Mouse (Mus musculus): ENCODE results near the gene Retreg1.

Retreg1 gene

DNA sequence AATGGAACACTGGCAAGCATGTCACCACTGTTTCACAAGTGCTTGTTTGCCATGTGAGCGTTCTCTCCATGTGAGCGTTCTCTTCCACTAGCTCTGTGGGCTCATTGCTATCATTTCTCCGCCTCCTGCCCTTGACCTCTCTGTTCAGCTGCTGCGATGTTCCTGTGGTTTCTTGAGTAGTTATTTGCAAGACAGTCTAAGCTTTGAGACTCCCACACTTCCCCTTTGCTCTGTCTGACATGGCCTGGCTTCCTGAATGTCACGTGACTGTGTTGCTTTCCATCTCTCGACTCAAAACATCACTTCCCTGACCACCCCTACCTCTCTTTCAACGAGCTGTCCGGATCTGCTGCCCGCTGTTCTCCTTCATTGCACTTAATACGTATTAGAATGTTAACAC, 14.5 kb upstream of the Retreg1 start:
- no peak for DNase-seq (ENCODE audit: extremely low read depth, insufficient read length, low spot score)

DNA sequence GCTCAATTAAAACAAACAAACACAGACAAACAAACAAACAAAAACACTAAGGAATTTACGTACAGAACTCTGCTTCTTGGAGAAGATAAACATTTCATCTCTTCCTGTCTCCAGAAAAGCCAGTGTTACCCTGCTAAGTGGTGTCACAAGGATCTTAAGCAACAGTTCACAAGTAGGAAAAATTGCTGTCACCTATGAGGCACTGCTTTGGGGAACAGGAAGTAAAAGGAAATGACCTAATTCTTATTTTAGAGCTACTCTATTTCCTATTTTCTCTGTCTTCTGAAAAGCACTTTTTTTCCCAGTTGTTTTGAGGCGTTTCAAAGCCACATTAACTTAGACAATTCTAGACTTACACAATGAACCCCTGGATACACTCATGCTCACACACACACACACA, 12.6 kb upstream of the Retreg1 start:
- DNase-seq (ENCODE audit: extremely low read depth, insufficient read length, low spot score): no peak

DNA sequence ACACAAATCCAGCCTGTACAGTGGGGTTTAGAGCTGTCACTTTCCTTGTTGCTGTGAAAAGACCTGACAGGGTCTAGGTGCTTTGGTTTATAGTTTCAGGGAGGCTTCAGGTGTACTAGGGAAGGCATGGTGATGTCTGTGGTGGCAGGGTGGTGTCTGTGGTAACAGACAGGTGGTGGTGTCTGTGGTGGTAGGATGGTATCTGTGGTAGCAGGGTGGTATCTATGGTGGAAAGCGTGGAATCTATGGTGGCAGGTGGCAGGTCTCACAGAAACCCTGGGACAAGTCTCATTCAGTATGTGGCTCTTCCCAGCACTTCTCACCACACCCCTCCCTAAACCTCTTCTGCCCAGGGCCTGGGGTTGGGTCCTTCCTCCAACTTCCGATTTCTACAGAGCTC, 8.7 kb upstream of the Retreg1 start:
- no peak for DNase-seq (ENCODE audit: extremely low read depth, insufficient read length, low spot score)

DNA sequence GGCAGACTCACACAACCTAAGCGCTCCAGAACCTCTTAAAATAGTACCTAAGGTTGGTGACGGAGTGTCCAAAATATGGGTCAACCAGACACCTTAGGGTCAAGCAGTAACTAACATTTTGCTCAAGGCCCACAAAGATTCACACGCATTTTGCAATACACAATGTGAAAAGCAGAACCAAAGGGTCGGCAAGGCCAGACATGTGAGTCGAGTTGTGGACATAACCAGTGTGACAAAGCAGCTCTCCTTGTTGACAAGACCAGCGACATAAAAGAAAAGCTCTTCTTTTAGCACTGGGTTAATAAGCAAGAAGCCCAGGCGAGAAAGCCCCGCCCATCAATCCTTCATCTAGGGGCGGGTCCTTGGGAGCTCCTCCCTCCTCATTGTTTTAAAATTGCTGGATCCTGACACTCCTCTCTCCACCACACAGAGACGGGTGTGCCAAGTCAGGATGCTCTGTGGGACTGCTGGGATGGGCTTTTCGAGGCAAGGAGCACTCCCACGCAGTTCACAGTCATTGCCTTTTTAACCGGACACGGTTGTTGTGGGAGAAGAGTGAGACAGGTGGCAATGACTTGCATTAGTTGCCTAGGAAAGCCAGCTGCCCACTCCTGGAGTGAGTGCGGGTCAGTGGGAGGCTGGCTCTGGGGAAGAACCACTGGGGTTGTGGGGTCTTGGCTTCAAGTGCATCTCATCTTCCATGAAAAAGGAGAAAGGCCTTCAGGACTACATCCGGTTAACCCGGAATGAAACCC, 7.9 kb upstream of the Retreg1 start:
- no peak for DNase-seq (ENCODE audit: extremely low read depth, insufficient read length, low spot score)

DNA sequence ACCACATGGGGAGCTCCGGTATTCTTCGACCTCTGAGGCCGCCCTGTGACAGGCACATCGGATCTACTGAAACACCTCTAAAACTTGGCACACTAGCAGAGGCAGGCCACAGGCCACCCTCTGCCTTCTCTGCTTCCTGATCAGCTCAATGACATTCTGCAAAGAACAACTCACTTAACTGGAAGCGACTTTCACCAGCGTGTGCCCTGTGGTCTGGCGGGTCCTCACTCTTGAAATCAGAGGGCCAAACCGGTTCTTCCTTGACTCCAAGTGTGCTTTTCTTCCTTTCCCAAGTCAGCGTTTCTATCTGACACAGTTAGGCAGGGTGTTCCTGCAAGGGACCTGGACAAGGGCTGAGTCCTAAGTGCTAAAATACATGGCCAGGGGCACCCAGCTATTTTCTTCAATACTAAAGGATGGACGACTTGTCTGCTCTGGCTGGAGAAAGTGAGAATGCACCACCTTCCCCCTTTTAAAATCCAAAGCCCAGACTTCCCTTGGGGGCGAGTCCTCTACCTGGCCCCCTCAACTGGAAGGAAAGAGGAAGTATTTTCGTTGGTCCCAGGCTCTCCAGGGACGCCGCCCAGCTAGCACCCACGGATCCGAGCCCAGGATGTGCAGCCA, 406 bp upstream of the Retreg1 start:
- no peak for DNase-seq (ENCODE audit: extremely low read depth, insufficient read length, low spot score)

DNA sequence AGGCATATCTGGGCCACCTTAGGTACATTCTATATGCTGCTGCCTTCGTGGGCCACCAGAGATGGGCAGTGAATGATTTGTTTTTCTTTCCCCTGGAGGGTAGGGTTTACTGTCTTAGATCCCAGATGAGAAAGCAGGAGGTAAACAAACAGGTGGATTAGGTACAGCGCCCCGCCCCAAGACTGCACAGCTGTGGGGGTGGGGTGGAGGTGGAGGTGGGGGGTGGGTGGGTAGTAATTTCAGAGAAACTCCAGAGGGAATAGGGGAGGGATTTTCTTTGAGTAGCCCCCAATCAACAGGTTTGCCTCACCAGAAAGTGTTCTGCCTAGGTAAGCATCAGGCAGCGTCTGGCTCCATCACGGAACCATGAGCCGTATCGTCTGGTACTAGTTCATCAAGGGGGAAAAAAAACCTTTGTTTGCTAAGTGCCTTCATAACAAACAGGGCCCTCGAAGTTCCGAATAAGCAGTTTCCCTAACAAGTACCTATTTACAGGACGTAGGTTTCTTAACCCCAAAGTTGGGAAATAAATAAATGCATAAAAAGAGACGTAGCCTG, 1.1 kb downstream of the Retreg1 start:
- no peak for DNase-seq (ENCODE audit: extremely low read depth, insufficient read length, low spot score)

DNA sequence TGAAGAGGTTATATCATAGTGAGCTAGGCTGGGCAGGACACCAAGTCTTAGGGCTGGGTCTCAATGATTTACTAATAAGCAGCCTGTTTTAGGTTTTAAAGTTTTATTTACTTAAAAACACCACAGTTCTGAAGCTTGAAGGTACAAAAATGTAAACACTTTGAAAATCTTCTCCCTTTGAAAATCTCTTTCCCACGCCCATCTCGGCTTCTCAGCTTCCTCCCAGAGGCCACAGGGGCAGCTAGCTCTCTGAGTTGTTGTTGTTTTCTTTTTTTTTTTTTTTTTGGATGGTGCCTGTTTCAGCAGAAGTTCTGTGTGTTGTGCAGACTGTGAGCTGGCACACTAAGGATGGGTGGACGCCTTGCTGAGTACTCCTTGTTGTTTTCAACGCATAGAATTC, 1.8 kb downstream of the Retreg1 start:
- DNase-seq (ENCODE audit: extremely low read depth, insufficient read length, low spot score): no peak

DNA sequence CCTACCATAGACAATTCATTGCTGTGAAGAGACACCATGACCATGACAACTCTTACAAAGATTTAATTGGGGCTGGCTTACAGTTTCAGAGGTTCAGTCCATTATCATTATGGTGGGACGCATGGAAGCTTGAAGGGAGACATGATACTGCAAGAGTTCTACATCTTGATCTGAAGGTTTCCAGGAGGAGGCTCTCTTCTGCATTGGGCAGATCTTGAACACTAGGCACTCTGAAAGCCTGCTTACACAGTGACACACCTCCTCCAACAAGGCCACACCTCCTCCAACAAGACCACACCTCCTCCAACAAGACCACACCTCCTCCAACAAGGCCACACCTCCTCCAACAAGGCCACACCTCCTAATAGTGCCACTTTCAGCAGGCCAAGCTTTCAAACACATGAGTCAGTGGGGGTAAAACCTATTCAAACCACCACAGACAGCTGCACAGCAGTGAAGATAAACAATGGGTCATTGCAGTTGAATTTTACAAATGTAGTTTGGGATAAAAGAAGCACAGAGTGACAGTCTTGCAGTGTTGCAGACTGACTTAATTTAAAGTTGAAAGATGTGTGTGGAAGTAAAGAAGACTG, 4.7 kb downstream of the Retreg1 start:
- DNase-seq (ENCODE audit: extremely low read depth, insufficient read length, low spot score): peak; percentile 52

DNA sequence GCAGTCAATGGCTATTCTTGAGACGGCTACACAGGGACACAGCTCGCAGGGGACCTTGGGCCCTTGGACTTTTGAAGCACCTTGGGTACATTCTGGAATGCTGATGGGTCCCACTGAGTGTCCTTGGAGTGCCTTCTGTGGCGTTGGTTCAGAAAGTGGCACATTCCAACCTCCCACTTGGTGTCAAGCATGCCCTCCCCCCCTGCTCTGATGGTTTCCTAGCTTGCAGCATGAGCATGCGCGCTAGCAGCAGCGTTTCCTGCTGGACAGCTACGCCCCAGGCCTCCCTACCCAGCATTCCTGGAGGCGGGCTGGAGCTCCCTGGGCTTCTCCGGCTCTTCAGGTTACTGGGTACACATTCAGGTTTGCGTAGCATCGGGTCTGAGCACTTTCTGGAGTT, 7.6 kb downstream of the Retreg1 start:
- no peak for DNase-seq (ENCODE audit: extremely low read depth, insufficient read length, low spot score)

DNA sequence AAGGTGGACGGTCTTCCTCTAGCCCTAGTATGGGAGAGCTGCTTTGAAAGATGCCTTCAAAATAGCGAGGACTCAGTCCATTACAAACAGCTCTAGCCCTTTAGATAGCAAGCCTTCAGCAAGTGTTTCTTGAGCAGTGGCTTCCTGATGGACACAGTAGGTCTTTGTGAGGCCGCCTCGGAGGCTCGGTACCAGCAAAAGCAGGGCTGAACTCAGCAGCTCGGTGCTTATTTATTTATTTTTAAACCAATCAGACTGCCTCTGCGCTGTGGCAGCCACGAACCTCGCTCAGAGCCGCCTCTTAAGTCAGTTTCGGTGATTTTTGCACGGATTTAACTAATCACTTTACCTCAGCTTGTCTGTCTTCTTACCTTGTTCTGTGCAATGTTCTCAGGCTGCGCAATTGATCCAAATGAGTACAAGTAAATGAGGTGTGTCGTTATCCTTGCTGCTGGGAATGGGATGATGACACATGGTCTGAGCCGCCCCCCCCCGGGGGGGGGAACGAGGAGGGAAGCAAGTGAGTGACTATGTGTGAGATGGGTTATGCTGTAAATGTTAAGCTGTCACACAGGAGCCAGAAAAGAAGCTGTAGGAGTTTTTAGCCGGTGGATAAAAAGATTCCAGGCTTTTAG, 11.4 kb downstream of the Retreg1 start:
- DNase-seq (ENCODE audit: extremely low read depth, insufficient read length, low spot score): peak; percentile 16

DNA sequence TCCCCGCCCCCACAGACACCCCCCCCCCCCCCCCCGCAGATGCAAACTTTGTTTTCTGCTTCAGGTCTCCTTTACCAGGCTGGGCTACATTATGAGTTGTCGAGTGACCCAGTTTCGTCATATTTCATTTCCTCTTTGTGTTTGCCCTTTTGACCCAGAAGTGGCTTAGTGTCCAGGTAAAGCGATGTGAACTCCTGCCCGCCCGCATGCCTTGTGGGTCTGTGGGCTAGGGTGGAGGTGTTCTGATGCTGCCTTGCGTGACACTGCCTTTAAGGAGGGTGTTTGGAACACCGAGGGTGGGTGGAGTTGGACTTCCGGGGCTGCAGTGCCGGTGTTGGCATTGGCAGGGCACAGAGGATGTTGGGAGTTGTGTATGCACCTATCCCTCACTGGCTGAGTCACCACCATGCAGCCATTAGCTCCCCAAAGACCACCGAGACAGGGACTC, 15.7 kb downstream of the Retreg1 start:
- no peak for DNase-seq (ENCODE audit: extremely low read depth, insufficient read length, low spot score)

DNA sequence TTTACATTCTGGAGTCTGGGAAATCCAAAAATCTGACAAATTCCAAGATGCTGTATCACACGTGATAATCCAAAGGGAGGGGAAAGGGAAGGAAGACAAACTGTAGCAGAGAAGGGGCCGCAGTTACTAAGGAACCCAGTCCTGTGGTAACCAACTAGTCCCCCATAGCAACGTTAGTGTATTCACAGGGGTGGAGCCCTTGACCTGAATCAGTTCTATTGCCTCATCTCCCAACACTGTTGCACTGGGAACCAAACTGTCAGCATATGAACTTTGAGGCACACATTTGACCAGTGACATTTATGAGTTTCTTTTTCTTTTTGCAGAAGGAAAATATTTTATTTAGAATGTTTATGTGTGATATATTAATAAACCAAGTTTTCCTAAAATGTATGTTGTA, 16.5 kb downstream of the Retreg1 start:
- no peak for DNase-seq (ENCODE audit: extremely low read depth, insufficient read length, low spot score)

DNA sequence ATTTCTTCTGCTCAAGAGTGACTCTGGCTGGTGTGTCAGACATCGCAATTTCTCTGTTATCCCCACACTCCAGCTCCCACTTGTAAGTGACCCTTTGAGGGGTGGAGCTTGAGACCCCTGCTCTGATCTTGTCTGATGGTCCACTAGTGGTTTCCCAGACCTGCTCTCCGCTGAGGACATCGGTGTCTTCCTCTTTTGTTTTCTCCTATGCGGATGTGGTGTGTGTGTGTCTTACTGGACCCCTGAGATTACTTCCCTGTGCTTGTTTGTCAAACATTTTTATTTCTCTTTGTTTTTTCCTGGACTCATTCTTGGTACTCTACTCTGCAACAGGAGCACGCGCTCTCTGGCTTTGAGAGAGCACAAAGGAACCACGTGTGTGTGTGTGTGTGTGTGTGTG, 18.9 kb downstream of the Retreg1 start:
- no peak for DNase-seq (ENCODE audit: extremely low read depth, insufficient read length, low spot score)

DNA sequence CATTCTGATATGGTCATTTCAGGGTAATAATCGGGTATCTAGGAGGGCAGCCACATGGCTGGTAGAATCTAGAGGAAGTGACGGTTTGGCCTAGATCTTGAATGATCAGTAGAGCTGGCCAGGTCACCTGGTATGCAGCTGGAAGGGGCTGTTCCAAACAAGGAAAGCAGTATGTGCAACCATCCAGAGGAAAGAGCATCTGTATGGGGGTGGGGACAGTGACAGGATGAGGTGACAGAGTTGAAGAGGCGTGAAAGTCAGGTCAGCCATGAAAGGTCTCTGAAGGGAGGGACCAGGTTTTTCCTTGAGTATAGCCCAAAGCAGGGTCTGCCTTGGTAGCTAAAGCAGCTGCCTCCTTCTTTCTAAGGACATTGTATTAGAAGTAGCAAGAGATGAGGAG, 22.6 kb downstream of the Retreg1 start:
- no peak for DNase-seq (ENCODE audit: extremely low read depth, insufficient read length, low spot score)

DNA sequence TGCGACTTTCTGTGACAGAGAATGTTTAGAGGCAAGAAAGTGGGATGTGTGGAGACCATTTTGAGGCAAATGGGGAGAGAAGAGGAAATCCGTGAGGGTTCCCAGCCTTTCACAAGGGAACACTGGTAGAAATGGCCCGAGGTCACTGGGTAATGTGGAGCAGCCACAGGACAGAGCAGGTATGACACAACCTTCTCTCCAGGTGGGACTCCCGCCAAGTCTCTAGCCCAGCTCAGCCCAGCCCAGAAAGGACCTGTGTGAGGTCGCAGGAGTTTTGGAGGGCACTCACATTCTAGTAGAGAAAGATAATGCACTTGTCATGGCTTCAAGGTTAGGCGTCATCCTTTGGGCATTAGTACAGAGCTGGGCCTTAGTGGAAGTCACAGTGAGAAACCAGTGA, 23.1 kb downstream of the Retreg1 start:
- no peak for DNase-seq (ENCODE audit: extremely low read depth, insufficient read length, low spot score)

DNA sequence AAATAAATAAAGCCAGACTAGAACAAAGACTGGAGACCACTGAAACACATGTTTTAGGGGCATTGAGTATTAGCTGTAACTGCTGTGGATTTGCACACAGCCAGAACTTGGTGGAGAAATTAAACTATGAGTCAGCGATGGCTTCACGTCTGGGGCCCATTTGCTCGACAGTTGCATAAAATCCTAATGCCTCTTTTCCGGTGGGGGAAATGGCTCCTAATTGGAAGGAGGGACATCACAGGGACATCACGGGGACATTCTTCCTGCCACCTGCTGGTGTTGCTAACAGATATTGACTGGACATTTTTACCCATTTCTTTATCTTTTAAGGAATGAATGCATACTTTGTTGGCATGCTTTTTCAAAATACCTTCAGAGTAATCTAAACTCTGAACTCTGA, 26.1 kb downstream of the Retreg1 start:
- DNase-seq (ENCODE audit: extremely low read depth, insufficient read length, low spot score): no peak

DNA sequence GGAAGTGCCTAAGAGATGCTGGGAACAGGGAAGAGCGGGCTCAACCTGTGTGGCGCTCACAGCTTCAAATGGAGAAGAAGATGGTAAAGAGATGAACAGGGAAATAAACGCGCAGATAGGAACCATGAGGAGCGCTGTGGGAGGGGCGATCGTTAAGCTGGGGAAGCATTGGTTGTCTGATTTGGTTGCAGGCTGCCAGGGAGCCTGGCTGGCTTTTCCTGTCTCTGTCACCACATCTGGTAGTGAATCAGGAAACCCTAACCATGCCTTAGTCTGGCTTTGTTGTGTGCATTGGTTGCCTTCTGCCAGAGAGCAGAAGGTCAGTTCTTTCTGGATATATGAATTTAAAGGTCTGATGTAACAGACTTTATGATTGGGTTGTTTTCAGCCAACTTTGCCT, 28.5 kb downstream of the Retreg1 start:
- no peak for DNase-seq (ENCODE audit: extremely low read depth, insufficient read length, low spot score)

DNA sequence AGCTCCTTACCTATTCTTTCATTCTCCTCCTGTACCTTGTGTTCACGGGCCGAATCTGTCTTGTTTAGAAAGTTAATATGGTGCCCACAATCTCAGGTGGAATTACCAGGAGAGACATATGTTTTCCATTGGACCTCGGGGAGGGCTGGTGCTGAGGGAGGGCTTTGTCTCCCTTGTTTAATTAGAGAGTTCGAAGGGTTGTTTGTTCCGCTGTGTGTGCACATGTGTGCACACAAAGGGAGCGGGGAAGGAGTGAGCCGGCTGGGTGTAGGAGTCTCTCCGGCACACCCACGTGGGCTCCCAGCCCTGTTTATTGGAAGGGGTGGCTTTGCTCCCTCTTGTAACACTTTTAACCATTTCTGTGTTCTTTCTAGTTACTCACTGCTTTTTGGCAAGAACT, 29.1 kb downstream of the Retreg1 start:
- DNase-seq (ENCODE audit: extremely low read depth, insufficient read length, low spot score): no peak

DNA sequence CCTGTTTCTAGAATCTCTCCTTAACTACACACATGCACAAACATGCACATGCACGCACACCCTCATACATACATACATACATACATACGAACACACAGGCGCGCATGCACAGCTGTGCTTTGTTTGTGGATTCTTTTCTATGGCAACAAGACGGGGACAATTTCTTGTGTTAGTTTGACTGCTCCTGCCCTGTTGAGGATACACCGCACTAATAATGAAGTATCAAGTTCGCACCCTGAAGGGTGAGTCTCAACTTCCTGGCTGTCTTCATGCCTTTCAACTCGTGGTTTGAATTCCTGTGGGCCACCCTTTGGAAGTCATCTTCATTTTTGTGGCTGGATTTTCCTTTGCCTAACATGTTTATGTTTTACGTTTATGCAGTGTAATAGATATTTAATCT, 29.7 kb downstream of the Retreg1 start:
- peak; percentile 48 for DNase-seq (ENCODE audit: extremely low read depth, insufficient read length, low spot score)

DNA sequence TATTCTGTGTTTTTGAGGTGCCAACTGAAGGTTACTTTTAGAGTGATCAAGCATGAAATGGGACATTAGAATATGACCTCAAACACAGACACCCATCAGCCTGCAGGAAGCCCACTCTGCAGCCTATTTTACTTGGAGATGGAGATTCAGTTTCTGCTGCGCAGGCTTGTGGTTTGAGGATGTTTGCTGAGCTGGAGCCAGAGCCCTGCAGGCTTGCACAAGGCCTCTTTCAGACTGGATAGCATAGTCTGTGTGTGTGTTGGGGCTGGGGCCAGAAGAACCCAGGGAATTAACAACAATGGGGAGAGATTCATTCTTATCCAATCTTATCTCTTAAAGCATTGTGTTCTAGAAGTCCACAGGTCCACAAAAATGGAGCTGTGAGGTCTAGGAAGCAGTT, 30.6 kb downstream of the Retreg1 start:
- no peak for DNase-seq (ENCODE audit: extremely low read depth, insufficient read length, low spot score)

DNA sequence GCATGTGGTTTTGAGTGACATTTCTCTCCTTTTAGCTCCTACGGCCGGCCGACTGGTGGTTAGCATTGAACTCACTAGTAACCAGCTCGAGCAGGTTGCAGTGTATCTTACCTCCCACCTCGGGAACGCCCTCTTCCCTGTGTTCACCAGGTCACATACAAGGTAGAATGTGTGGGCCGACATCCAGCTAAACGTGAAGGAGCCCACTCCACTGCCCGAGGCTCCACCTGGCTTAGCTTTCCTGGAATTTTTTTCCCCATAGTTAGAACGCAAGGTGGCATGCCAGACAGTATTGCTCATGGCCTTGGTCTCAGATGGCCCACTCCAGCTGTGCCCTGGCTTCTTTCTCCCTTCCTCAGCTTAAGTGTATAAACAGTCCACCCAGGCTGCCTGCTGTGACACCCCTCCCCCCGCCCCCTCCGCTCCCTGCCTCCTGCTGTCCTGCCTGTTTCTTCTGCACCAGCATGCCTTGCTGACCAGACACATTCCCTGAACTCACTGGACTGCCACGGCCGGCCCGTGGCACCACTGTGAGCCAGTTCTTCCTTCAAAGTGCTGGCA, 33.7 kb downstream of the Retreg1 start:
- DNase-seq (ENCODE audit: extremely low read depth, insufficient read length, low spot score): no peak
